Mouse (Mus musculus) embryonic fibroblast, embryonic 13.5 days (primary cell): ENCODE measurements at regions not wholly inside any gene's neighbourhood (a gene's known extent, or its start where the extent isn't known, plus 50 kb on each side); places are given as distances from the start of the nearest gene placed in this dataset.

ENCODE experiments used
- H3K27ac ChIP-seq: 2 replicates; pipeline ENCODE4 v1.5.1; 2012; ENCODE audit warnings: low read length, control low read depth, inconsistent platforms; ENCODE audit not compliant: insufficient read depth
- H3K4me1 ChIP-seq: 2 replicates; pipeline ENCODE4 v1.6.1; 2011; ENCODE audit warnings: low read length; ENCODE audit not compliant: control insufficient read depth, insufficient read depth
- H3K4me3 ChIP-seq: 2 replicates; pipeline ENCODE4 v1.5.1; 2011; ENCODE audit warnings: mild to moderate bottlenecking, control low read depth, low read length; ENCODE audit not compliant: insufficient read depth
- CTCF ChIP-seq: IDR thresholded peaks from 2 replicates; pipeline ENCODE4 v1.5.1; 2011; ENCODE audit warnings: mild to moderate bottlenecking, control low read depth, low read length, moderate library complexity, borderline replicate concordance; ENCODE audit not compliant: insufficient read depth
- POLR2A ChIP-seq: IDR thresholded peaks from 2 replicates; pipeline ENCODE4 v1.6.1; 2011; ENCODE audit warnings: low read depth, mild to moderate bottlenecking, control low read depth, low read length, moderate library complexity

GRCm38 (mm10) chr12:12788263-12788852, 153.4 kb downstream of the Mycn start:
- Histone ChIP-seq H3K4me3 (no peak overlapping the region), H3K27ac (no peak overlapping the region), H3K4me1 (no peaks in the 10 kb centered on the region)
- TF ChIP-seq CTCF (no peak), POLR2A (no peak)

GRCm38 (mm10) chr12:12787608-12788262, 154.0 kb downstream of the Mycn start:
- TF ChIP-seq POLR2A (no peak), CTCF (no peak)
- Histone ChIP-seq H3K4me3 (no peak overlapping the region), H3K27ac (no peak overlapping the region), H3K4me1 (no peaks in the 10 kb centered on the region)

- no peak for TF ChIP-seq CTCF
- no peak for TF ChIP-seq POLR2A
- Histone ChIP-seq H3K4me1 (no peaks in the 10 kb centered on the region), H3K27ac (no peak overlapping the region), H3K4me3 (no peak overlapping the region)
These were observed 154.6 kb downstream of the Mycn start for GRCm38 (mm10) chr12:12787161-12787560.

GRCm38 (mm10) chr12:12783699-12784605, 157.8 kb downstream of the Mycn start:
- no peak overlapping the region for H3K4me3 ChIP-seq
- no peak overlapping the region for H3K27ac ChIP-seq
- H3K4me1 ChIP-seq: no peaks in the 10 kb centered on the region
- TF ChIP-seq POLR2A (no peak), CTCF (no peak)

- H3K27ac ChIP-seq: no peak overlapping the region
- H3K4me3 ChIP-seq: no peak overlapping the region
- TF ChIP-seq POLR2A: no peak
- no peak for TF ChIP-seq CTCF
- H3K4me1 ChIP-seq: no peaks in the 10 kb centered on the region
These were observed 160.2 kb downstream of the Mycn start for GRCm38 (mm10) chr12:12781526-12781925.

- TF ChIP-seq POLR2A: no peak
- no peak for TF ChIP-seq CTCF
- no peak overlapping the region for H3K4me3 ChIP-seq
- no peak overlapping the region for H3K27ac ChIP-seq
- H3K4me1 ChIP-seq: no peaks in the 10 kb centered on the region
These were observed 163.0 kb downstream of the Mycn start for GRCm38 (mm10) chr12:12778563-12779256.

GRCm38 (mm10) chr12:12777422-12777821, 164.3 kb downstream of the Mycn start:
- Histone ChIP-seq H3K4me1 (no peaks in the 10 kb centered on the region), H3K27ac (no peak overlapping the region), H3K4me3 (no peak overlapping the region)
- TF ChIP-seq POLR2A: no peak

GRCm38 (mm10) chr12:12776783-12777182, 164.9 kb downstream of the Mycn start:
- H3K4me1 ChIP-seq: no peaks in the 10 kb centered on the region
- H3K4me3 ChIP-seq: no peak overlapping the region
- TF ChIP-seq POLR2A: no peak
- no peak for TF ChIP-seq CTCF
- H3K27ac ChIP-seq: no peak overlapping the region

- no peaks in the 10 kb centered on the region for H3K4me1 ChIP-seq
- H3K4me3 ChIP-seq: no peak overlapping the region
- no peak overlapping the region for H3K27ac ChIP-seq
- no peak for TF ChIP-seq POLR2A
- no peak for TF ChIP-seq CTCF
These were observed 170.7 kb downstream of the Mycn start for GRCm38 (mm10) chr12:12770970-12771369.
